Mouse (Mus musculus): ENCODE measurements around the gene Fam170b.
A peak's percentile ranks its signal among the peaks of the same experiment; 100 is the strongest.

The Fam170b gene

DNA sequence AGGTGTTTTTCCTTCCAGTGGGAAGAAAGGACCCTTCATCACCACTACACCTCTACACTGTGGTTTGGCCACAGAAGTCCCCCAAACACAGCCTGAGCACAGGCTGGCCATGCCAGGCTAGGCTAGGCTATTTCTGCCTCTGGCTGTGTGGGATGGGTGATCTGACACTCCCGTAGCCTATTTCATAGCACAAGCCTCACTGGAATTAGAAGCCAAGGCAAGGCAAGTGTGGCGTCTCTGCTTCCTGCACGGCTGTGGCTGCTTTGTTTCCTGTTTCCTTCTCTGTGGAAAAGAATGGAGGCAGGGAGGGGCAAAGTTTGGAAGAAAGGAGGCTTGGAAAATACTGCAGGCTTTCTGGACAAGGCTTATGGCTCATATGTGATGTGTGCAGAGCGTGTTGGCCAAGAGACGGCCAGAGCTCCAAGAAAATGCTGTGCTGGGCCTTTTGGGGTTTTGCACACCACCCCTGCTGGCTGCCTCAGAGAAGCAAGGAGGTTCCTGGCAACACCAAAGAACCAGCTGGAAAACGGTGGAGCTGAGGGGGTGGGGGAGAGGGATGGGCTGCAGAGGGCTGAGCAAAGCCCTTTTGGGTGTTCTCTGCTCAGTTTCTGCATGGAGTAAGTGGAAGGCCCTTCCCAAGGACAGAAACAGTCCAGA is 5.6 kb upstream of the Fam170b start:
- peak; percentile 49 for DNase-seq (ENCODE audit: low spot score)

DNA sequence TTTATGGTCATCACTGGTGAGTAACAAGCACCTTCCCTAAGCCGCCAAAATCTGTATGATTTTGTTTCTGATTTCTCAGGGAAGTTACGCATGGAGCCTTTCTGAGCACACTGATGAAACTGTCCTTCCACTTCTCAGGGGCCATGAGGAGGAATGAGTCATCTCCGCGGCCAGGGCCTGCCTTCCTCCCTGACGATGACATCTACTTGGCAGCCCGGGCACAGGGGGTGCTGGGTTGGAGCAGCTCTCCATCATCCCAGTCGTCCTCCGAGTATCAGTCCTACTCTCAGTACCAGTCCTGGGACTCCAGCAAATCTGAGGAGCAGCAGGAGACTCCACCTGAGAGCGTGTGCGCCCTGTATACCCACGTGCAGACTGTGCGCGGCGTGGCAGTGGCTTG is 1.4 kb downstream of the Fam170b start:
- no peak for DNase-seq (ENCODE audit: low spot score)

DNA sequence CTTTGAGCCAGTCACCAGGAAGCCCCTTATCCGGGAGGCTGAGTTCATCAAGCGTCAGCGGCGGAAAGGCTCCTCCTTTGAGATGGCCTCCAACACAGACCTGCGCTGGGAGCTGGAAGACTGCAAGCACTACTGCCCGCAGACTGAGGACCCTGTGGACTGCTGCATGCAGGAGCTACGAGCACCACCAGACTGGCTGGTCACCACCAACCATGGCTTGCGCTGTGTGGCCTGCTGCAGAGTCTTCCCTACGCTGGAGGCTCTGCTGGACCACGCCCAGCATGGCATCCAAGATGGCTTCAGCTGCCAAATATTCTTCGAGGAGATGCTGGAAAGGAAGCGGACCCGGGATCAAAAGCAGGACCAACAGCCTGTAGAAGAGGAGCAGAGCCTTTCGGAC is 1.8 kb downstream of the Fam170b start:
- DNase-seq (ENCODE audit: low spot score), result no peak

DNA sequence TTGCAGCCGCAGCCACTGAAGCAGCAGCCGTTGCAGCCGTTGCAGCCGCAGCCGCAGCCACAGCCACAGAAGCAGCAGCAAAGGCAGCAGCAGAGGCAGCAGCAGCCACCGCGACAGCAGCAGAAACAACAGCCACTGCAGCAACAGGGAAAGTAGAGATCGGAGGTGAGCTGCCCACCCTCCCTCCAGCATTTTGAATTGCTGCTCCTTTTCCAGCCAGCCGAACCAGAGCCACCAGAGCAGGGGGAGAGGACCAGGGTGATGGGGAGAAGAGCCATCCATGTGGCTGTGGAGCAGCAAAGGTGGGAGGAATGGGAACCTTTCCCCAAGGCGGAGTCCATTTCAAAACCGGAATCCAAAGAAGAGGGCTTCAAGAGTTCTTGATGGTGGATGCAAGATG is 2.4 kb downstream of the Fam170b start:
- DNase-seq (ENCODE audit: low spot score), result no peak

DNA sequence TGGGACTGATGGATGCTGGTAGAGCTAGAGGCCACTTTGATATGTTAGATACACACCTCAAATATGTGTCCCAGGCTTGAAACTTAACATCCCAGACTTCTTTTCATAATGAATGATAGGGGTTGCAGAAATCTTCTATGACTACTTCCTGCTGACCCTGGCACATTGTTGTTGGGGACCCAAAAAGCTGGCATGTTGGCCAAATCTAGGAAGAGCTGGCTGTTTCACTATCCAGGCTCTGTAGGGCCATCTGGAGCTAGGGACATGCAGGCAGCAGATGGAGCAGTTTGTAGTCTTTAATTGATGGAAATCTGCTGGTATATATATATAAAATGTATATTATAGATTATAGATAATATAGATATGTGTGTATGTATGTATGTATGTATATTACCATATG is 8.3 kb downstream of the Fam170b start:
- no peak for DNase-seq (ENCODE audit: low spot score)

DNA sequence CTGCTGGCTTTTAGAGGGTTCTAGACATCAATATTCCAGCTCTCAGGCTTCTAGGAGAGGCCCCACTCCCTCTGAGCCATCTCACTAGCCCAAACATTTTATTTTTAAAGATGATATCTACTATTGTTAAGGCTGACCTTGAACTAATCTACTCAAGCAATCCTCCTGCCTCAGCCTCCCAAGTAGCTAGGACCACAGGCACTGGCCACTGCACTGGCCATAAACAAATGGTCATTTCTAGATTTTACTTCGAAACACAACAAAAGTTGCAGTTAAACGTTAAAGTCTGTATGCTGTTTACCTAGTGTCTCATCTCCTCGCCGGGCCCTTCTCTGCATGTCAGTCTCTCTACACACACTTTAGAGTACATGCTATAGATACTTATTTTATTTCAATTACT is 20.3 kb downstream of the Fam170b start:
- no peak for DNase-seq (ENCODE audit: low spot score)

DNA sequence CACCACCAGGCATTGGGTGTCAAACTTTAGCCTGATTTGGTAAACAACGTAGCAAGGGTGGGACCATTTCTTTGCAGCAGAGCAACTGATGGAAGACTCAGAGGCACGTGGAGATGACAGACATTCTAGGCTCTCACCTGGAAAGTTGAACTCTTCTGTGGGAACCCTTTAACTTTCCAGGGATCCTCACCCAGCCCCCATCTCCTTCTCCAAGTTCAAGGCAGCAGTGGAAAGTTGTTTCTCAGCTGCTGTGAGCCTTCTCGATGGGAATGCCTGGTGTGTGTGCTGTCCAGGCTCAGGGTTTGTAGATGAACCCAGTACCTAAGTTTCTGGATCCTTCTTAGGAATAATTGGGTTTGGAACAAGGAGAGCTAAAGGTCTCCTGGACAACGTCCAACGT is 22.5 kb downstream of the Fam170b start:
- DNase-seq (ENCODE audit: low spot score), result no peak

DNA sequence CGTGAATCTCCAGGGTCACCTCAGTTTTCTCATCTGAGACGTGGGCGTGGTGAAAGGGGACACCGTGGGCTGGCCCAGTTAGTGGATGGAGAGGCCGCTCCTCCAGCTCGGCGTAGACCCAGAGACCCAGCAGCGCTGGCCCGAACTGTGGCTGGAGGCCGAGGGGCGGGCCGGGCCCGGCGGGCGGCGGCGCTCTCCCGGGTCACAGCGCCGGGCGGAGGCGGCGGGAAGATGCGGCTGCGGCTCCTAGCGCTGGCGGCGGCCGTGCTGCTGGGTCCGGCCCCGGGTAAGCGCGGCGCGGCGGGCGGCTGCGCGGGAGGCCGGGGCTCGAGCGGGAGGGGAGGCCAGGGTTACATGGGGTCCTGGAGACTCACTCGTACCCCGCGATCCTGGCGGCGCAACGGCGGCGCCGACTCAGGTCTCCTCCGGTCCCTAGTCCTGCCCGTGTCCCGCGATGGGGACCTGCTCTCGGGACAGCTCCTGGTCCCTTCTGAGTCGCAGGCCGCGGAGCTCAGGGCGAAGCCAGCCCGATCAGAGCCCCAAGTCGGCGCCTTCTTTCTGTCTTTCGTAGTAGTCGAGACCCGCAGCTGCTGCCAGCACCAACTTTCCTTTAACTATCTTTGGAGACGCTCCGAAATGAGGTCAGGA is 23.0 kb downstream of the Fam170b start, which contains the start of gene Vstm4:
TSS of gene Vstm4 (plus strand) at position 76 of the 648 bp plus-strand sequence.
- peak; percentile 43 for DNase-seq (ENCODE audit: low spot score)

DNA sequence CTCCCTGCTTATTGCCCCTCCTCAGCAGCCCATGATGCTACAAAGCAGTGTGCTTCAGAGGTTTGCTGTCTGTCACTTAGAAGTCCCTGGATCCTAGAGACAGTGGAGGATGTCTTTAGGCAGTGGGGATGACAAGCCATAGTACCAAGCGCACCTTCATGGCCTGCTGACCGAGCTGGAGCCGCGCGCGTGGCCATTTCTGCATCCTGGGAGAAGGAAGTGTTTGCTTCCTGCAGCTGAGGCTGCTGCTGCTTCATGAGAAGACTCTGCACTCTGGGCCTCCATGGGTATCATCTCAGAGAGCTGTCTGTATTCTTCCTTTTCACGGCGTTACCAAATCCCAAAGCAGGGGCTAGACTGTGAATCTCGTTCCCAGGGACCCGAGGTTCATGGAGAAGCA is 24.6 kb downstream of the Fam170b start:
- no peak for DNase-seq (ENCODE audit: low spot score)

DNA sequence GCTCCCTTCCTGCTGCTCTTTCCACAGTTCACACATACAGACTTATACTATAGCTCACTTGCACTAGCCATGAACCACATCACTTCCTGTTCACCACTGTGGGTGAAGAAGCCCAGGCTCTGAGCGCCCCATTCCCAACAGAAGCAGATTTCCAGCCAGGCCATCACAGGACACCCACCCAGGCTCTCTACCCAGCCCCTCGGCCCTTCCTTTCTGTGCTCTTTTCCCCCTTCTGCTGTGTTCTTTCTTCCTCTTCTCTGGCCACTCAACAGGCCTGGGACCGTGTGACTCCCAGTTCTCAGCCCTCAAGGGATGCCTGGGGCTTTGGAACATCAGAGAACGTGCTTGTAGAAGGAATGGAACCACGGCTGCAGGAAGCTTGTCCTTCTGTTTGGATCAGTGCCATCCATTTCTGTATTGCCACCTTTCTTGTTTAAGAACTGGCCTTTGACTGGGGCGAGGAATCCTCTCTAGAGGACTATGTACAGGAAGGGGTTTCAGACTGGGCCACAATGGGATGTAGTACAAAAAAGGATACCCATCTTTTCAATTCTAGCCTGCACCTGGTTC is 25.3 kb downstream of the Fam170b start:
- no peak for DNase-seq (ENCODE audit: low spot score)

DNA sequence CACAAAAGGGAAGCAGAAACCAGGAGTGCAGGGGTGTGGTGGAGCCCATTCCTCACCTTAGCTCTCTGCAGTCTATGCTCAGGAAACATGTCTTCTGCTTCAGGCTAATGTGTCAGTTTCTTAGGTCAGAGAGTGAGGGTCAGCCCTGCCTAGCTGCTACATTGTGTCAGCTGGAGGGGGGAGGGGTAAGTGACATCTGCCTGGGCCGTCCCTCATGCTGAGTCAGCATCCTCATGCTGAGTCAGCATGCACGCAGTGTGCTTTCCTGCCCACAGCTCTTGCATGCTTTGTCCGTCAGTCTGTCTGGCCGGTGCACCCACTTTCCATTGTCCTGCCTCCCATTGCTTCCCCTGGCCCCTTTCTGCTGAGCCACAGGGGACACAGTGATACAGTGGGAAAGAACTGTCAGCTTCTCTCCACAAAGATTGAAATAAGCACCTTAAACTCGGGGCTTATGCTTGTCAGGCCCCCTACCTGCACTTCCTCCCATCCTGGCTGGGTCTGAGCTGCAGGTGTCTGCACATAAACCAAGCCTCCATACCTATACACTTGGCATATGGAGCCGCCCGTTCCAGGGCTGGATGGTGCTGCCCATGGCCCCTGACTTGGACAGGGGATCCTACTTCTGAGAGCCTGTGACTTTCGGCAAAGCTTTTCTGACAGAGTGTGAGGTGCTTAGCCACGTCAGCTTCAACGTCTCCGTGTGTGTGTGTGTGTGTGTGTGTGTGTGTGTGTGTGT is 26.2 kb downstream of the Fam170b start:
- DNase-seq (ENCODE audit: low spot score), result no peak

DNA sequence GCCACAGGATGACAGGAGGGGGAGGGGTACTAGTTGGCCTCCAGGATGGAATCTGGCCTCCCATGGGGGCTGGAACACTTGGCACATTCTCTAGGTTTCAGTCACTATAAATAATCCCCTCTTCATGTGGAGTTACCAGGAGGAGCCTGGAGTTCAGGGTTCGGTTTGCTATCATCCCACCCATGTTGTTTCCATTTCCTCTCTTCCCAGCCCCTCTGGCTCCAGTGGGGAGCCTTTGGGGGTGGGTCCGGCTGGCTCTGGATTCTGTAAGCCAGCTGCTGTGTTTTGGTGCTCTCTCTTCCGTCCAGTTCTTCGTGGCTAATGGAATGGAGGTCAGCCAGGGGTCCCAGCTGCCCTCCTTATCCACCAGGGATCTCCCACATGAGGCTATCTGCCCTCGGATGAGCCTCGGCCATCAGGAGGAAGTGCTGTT is 27.4 kb downstream of the Fam170b start:
- peak; percentile 28 for DNase-seq (ENCODE audit: low spot score)

DNA sequence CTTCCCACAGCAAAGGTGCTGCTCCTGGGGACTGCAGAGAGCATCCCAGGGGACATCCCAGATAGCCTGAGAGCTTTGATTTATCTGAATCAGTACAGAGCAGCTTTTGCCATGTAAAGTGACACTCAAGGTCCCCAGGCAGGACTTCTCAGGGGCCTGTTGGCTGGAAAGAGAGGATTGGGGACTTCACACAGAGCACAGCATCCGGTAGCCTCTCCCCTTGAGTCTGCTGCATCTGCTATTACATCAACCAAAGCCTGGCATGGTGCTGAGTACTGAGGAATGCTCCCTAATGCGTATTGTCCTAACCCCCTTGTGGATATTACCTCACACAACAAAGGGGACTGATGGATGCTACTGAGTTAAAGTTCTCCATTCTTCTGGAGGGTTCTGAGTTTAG is 27.9 kb downstream of the Fam170b start:
- no peak for DNase-seq (ENCODE audit: low spot score)

DNA sequence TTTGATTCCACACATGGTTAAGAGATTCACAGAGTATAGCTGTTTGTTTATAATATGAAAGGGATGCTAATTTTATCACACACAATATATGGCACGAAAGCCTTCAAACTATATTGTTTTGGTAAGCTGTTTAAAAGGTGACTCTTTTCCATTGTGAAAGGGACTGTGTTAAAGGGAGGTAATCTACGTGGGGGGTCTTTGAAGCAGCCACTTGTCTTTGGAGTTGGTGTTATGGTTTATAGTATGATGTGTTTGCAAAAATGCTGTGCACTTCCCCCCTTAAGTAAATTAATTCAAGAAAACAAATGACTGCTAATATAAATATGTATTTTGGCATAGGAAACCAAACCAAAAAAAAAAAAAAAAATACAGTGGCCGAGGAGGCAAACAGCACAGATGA is 31.6 kb downstream of the Fam170b start:
- DNase-seq (ENCODE audit: low spot score), result no peak

DNA sequence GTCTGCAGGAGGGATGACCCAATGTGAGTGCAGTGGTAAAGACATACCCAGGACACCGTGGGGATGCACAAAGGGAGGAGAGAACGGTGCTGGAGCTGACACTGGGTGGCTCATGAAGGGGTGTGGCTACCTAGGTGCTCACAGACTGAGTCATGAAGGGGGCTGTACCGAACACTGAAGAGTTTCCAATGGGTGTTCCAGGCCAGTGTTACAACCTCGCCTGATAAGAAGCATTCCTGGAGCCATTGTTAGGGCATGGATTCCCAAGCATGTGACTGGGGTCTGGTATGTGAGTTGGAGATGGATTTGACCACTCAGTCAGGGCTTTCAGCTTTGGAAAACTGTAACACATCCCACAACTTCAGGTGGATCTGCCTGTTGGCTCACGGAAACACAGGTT is 38.2 kb downstream of the Fam170b start:
- no peak for DNase-seq (ENCODE audit: low spot score)

DNA sequence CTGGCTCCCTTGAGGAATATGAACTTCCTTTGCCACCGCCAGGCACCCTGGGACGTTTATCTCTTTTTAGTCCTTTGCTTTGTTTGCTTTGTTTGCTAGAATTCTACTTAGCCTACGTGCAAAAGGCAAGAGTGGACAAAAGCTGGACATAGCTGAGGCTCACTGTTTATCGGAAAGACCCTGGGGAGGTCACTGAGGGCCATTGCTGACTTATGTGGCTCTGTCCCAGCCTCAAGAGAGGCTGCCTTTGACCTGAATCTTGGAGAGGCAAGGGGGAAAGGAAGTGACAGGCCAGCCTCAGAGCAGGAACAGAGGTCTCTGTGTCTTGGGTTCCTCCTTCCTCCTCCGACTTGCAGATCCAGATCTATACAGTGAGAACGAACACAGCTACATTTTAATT is 43.8 kb downstream of the Fam170b start:
- no peak for DNase-seq (ENCODE audit: low spot score)

DNA sequence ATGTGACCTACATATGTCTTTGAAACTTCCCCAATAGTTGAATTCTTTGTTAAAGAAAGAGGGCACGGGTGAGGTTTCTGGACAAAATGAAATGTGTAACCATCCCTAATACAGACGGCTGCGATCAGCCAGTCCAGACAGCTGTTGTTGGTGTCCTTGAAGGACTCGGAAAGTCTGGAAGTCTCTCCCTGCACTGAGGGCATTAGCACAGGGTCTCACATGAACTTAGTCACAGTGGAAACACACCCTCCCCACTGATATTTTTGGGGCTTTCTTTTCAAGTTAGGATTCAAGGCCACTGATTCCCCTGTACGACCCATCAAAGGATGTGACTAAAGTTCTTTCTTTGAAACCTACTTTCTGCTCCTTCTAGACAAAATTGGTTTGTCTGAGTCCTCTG is 46.6 kb downstream of the Fam170b start:
- DNase-seq (ENCODE audit: low spot score), result no peak

DNA sequence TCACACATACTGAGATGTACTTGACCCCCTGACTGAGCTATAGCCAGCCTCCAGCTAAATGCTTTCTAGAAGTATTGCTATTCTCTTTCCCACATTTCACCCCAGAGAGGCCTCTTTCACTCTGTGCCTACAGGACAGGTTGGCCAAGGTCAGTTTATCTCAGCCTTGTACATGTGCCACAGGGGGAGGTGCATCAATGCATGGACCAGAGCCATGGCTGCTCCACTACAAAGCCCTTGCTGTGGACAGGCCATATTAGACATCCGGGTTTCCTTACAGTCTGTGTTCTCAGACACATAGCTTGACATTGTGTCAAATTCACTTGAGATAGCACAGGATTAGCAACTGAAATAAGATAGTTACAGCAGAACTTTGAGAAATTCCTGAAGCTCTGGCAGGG is 47.9 kb downstream of the Fam170b start:
- no peak for DNase-seq (ENCODE audit: low spot score)
